Mouse (Mus musculus): ENCODE measurements at regions not wholly inside any gene's neighbourhood (a gene's known extent, or its start where the extent isn't known, plus 50 kb on each side); places are given as distances from the start of the nearest gene placed in this dataset.

- H3K27ac ChIP-seq (ENCODE audit: insufficient read depth, low read length), result no peak overlapping the region
- no peaks in the 10 kb centered on the region for H3K27me3 ChIP-seq (ENCODE audit: control insufficient read depth, insufficient read depth, low read length)
- H3K4me3 ChIP-seq (replicated peaks; ENCODE audit: insufficient read depth, low read depth, low read length), result no peak overlapping the region
- WGBS, result 88% methylated on average over 4 of the region's 4 CpGs
- TF ChIP-seq CTCF (IDR thresholded peaks at IDR 0.05; ENCODE audit: borderline replicate concordance, insufficient read depth, low read depth, low read length) (no peak), POLR2A (IDR thresholded peaks at IDR 0.05; ENCODE audit: borderline replicate concordance, insufficient read depth, low read length) (no peak)
- H3K4me1 ChIP-seq (ENCODE audit: control insufficient read depth, insufficient read depth, low read length), result no peaks in the 10 kb centered on the region
- DNase-seq, result no peak
These were observed 420.7 kb downstream of the Pdcd6ip start for GRCm38 (mm10) chr9:113287397-113287796.

GRCm38 (mm10) chr9:113283244-113283643, 424.8 kb downstream of the Pdcd6ip start:
- Histone ChIP-seq H3K4me1 (ENCODE audit: control insufficient read depth, insufficient read depth, low read length) (no peaks in the 10 kb centered on the region), H3K4me3 (replicated peaks; ENCODE audit: insufficient read depth, low read depth, low read length) (no peak overlapping the region), H3K27me3 (ENCODE audit: control insufficient read depth, insufficient read depth, low read length) (no peaks in the 10 kb centered on the region), H3K27ac (ENCODE audit: insufficient read depth, low read length) (no peak overlapping the region)
- 65% methylated on average over 1 of the region's 1 CpGs for WGBS
- DNase-seq, result no peak
- no peak for TF ChIP-seq POLR2A (IDR thresholded peaks at IDR 0.05; ENCODE audit: borderline replicate concordance, insufficient read depth, low read length)
- TF ChIP-seq CTCF (IDR thresholded peaks at IDR 0.05; ENCODE audit: borderline replicate concordance, insufficient read depth, low read depth, low read length), result no peak

- TF ChIP-seq CTCF (IDR thresholded peaks at IDR 0.05; ENCODE audit: borderline replicate concordance, insufficient read depth, low read depth, low read length) (no peak), POLR2A (IDR thresholded peaks at IDR 0.05; ENCODE audit: borderline replicate concordance, insufficient read depth, low read length) (no peak)
- H3K4me1 ChIP-seq (ENCODE audit: control insufficient read depth, insufficient read depth, low read length), result peaks cover 3% of the 10 kb centered on the region; the same call in 1 of the 2 replicates
- H3K4me3 ChIP-seq (replicated peaks; ENCODE audit: insufficient read depth, low read depth, low read length), result no peak overlapping the region
- H3K27me3 ChIP-seq (ENCODE audit: control insufficient read depth, insufficient read depth, low read length), result no peaks in the 10 kb centered on the region
- no peak overlapping the region for H3K27ac ChIP-seq (ENCODE audit: insufficient read depth, low read length)
- 37% methylated on average over 4 of the region's 4 CpGs for WGBS
- no peak for DNase-seq
These were observed 437.5 kb downstream of the Pdcd6ip start for GRCm38 (mm10) chr9:113270595-113270994.

- no peak for TF ChIP-seq POLR2A (IDR thresholded peaks at IDR 0.05; ENCODE audit: borderline replicate concordance, insufficient read depth, low read length)
- H3K27ac ChIP-seq (ENCODE audit: insufficient read depth, low read length), result no peak overlapping the region
- no peak overlapping the region for H3K4me3 ChIP-seq (replicated peaks; ENCODE audit: insufficient read depth, low read depth, low read length)
- H3K4me1 ChIP-seq (ENCODE audit: control insufficient read depth, insufficient read depth, low read length), result peaks cover 3% of the 10 kb centered on the region; the same call in 1 of the 2 replicates
- DNase-seq, result no peak
- no peaks in the 10 kb centered on the region for H3K27me3 ChIP-seq (ENCODE audit: control insufficient read depth, insufficient read depth, low read length)
- 75% methylated on average over 8 of the region's 8 CpGs for WGBS
These were observed 440.4 kb downstream of the Pdcd6ip start for GRCm38 (mm10) chr9:113267696-113268095.

- H3K27me3 ChIP-seq (ENCODE audit: control insufficient read depth, insufficient read depth, low read length), result no peaks in the 10 kb centered on the region
- no peak overlapping the region for H3K4me3 ChIP-seq (replicated peaks; ENCODE audit: insufficient read depth, low read depth, low read length)
- TF ChIP-seq CTCF (IDR thresholded peaks at IDR 0.05; ENCODE audit: borderline replicate concordance, insufficient read depth, low read depth, low read length) (no peak), POLR2A (IDR thresholded peaks at IDR 0.05; ENCODE audit: borderline replicate concordance, insufficient read depth, low read length) (no peak)
- 0 out of 2 replicates have a peak, but pooled peaks cover 3% of the 10 kb centered on the region for H3K4me1 ChIP-seq (ENCODE audit: control insufficient read depth, insufficient read depth, low read length)
- H3K27ac ChIP-seq (ENCODE audit: insufficient read depth, low read length), result no peak overlapping the region
- DNase-seq, result no peak
- WGBS, result 81% methylated on average over 6 of the region's 6 CpGs
These were observed 444.4 kb downstream of the Pdcd6ip start for GRCm38 (mm10) chr9:113263636-113264035.

- Histone ChIP-seq H3K27me3 (ENCODE audit: control insufficient read depth, insufficient read depth, low read length) (no peaks in the 10 kb centered on the region), H3K27ac (ENCODE audit: insufficient read depth, low read length) (no peak overlapping the region), H3K4me1 (ENCODE audit: control insufficient read depth, insufficient read depth, low read length) (no peaks in the 10 kb centered on the region), H3K4me3 (replicated peaks; ENCODE audit: insufficient read depth, low read depth, low read length) (no peak overlapping the region)
- TF ChIP-seq POLR2A (IDR thresholded peaks at IDR 0.05; ENCODE audit: borderline replicate concordance, insufficient read depth, low read length) (no peak), CTCF (IDR thresholded peaks at IDR 0.05; ENCODE audit: borderline replicate concordance, insufficient read depth, low read depth, low read length) (no peak)
- no peak for DNase-seq
- WGBS, result 44% methylated on average over 2 of the region's 2 CpGs
These were observed 447.8 kb downstream of the Pdcd6ip start for GRCm38 (mm10) chr9:113260296-113260695.

GRCm38 (mm10) chr9:113258556-113258955, 449.5 kb downstream of the Pdcd6ip start:
- Histone ChIP-seq H3K27ac (ENCODE audit: insufficient read depth, low read length) (no peak overlapping the region), H3K4me3 (replicated peaks; ENCODE audit: insufficient read depth, low read depth, low read length) (no peak overlapping the region), H3K27me3 (ENCODE audit: control insufficient read depth, insufficient read depth, low read length) (no peaks in the 10 kb centered on the region), H3K4me1 (ENCODE audit: control insufficient read depth, insufficient read depth, low read length) (no peaks in the 10 kb centered on the region)
- TF ChIP-seq POLR2A (IDR thresholded peaks at IDR 0.05; ENCODE audit: borderline replicate concordance, insufficient read depth, low read length) (no peak), CTCF (IDR thresholded peaks at IDR 0.05; ENCODE audit: borderline replicate concordance, insufficient read depth, low read depth, low read length) (no peak)
- WGBS, result 26% methylated on average over 2 of the region's 2 CpGs
- peak; percentile 23 to 62 for DNase-seq

GRCm38 (mm10) chr9:113248703-113249274, 459.3 kb downstream of the Pdcd6ip start:
- no peak for DNase-seq
- Histone ChIP-seq H3K4me1 (ENCODE audit: control insufficient read depth, insufficient read depth, low read length) (no peaks in the 10 kb centered on the region), H3K27me3 (ENCODE audit: control insufficient read depth, insufficient read depth, low read length) (no peaks in the 10 kb centered on the region), H3K27ac (ENCODE audit: insufficient read depth, low read length) (no peak overlapping the region), H3K4me3 (replicated peaks; ENCODE audit: insufficient read depth, low read depth, low read length) (no peak overlapping the region)
- WGBS, result 33% methylated on average over 12 of the region's 12 CpGs
- no peak for TF ChIP-seq CTCF (IDR thresholded peaks at IDR 0.05; ENCODE audit: borderline replicate concordance, insufficient read depth, low read depth, low read length)
